Mouse (Mus musculus): ENCODE data around the gene Vmn1r128.
"Not testable (repeated sequence)": the region's sequence is repeated elsewhere in the genome, so short reads cannot be mapped to it uniquely, and the experiment has no call there.

The Vmn1r128 gene

GRCm38 (mm10) chr7:21349073-21349472 is at the start of gene Vmn1r128:
Gene Vmn1r128, plus strand, starts transcription at chr7:21349373.
- not testable (repeated sequence) for DNase-seq

- not testable (repeated sequence) for DNase-seq
Observed at GRCm38 (mm10) chr7:21301367-21301766, 47.8 kb upstream of the Vmn1r128 start, which contains the start of gene Vmn1r126. Gene Vmn1r126, minus strand, starts transcription at chr7:21301467.

GRCm38 (mm10) chr7:21319761-21320160 is 29.4 kb upstream of the Vmn1r128 start, which contains the start of gene Vmn1r127:
Gene Vmn1r127, minus strand, starts transcription at chr7:21319861.
- DNase-seq = not testable (repeated sequence)

GRCm38 (mm10) chr7:21361191-21361590 is 12.0 kb downstream of the Vmn1r128 start, which contains the start of gene Vmn1r129:
Gene Vmn1r129, minus strand, starts transcription at chr7:21361291.
- DNase-seq = not testable (repeated sequence)
